Mouse (Mus musculus) adrenal gland, adult 8-10 months (tissue): Measurements from ENCODE around the gene Fxyd3. TPM values are rescaled to one million over a fixed set of nuclear protein-coding genes. Genes with fewer than 3 reads are reported as not detected.

ENCODE experiments used
- DNase-seq: peaks from one replicate; pipeline ENCODE4 v3.0.0; 2022
- microRNA-seq, 2 experiments: library from miRNA; unstranded; fragments of <30 nt; microRNA quantifications; one replicate each; pipeline ENCODE4 v1.2.0; 2022
- total RNA-seq, 4 experiments: library from RNA; stranded (reverse); gene quantifications; 2 replicates each; pipeline ENCODE4 v1.2.4; 2022

The Fxyd3 gene
- total RNA-seq, 4 experiments from 2014 or later = 0.73 to 1.3 (median 0.86) TPM

GRCm38 (mm10) chr7:31049135-31049845 is 27.2 kb downstream of the Fxyd3 start:
- no peak for DNase-seq

GRCm38 (mm10) chr7:31042431-31042910 is 34.0 kb downstream of the Fxyd3 start, which contains the start of gene Fxyd5:
TSS of gene Fxyd5 (minus strand) at chr7:31042481.
- no peak for DNase-seq

GRCm38 (mm10) chr7:31041662-31042315 is 34.7 kb downstream of the Fxyd3 start:
- peak; percentile 54 for DNase-seq

DNA sequence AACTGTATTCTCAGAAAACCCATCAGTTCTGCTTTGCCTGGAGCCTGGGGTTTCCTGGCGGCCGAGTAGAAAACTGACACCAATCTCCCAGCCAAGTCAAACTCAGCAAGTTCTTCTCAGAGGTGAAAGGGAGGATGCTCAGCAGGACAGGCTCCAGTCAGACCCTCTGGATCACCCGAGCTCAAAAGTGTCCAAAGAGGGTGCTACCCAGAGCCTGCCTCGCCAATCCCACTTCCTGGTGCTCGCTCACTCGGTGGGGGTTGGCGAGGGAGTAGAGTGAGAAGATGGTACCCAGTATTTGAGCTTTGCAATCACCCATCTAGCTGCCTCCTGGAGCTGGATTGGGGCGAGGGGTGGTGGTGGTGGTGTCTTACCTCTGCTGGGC is 35.5 kb downstream of the Fxyd3 start:
- DNase-seq = no peak

- DNase-seq = no peak
These were observed 36.1 kb downstream of the Fxyd3 start for GRCm38 (mm10) chr7:31040281-31041022.

GRCm38 (mm10) chr7:31039011-31039410 is 37.5 kb downstream of the Fxyd3 start:
- no peak for DNase-seq

GRCm38 (mm10) chr7:31037675-31038074 is 38.8 kb downstream of the Fxyd3 start:
- DNase-seq = no peak

DNA sequence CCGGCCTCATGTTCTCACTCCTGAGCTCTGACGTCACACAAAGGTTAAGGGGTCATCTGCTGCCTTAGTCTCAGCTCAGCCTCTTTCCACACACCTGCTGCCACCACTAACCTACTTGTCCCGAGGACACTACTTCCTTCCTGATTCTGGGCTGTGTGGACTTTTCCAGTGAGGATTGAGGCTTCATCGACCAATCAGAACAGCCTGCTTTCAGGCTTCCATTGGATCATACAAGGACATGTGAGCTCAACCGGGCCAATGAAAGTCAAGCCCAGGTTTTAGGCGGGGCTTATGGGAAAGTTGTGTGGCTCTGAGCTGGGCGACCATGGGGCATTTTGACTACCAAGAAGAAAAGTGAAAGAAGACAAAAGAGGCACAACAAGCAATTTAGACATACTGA is 39.6 kb downstream of the Fxyd3 start:
- no peak for DNase-seq

DNA sequence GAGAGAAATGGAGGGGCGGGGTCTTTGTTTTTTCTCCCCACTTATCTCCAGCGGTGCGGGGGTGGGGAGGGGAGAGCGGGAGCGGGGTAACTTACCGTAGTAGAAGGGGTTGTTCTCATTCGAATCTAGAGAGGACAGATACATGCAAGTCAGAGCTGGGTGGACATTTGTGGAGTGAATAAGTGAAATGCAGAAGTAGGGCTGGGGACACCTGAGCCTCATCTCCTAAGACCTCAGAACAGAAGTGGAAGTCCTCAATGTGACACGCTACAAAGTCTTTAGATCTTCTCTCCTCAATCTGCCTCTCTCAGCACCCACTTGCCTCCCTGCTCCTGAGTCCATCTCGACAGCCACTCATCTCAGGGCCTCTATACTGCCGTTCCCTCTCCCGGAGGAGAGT is 41.2 kb downstream of the Fxyd3 start:
- DNase-seq = no peak

DNA sequence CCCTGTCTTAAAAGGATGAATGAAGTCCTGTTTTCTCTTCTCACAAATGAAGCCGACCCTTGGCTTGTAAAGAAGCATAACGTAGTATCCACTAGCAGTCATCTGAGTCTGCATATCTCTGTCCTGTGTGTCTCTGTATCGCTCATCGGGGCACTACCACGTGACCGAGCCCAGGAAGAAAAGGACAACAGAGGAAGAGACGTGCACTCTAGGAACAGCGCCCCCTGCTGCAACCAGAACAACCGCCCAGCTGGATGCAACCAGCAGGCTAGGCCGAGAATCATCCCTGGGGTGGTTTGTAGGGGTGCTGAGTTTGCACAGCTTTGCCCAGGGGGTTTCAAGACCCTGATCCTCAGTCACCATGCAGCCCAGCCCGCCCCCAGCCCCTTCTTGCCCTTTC is 41.7 kb downstream of the Fxyd3 start:
- DNase-seq = no peak

DNA sequence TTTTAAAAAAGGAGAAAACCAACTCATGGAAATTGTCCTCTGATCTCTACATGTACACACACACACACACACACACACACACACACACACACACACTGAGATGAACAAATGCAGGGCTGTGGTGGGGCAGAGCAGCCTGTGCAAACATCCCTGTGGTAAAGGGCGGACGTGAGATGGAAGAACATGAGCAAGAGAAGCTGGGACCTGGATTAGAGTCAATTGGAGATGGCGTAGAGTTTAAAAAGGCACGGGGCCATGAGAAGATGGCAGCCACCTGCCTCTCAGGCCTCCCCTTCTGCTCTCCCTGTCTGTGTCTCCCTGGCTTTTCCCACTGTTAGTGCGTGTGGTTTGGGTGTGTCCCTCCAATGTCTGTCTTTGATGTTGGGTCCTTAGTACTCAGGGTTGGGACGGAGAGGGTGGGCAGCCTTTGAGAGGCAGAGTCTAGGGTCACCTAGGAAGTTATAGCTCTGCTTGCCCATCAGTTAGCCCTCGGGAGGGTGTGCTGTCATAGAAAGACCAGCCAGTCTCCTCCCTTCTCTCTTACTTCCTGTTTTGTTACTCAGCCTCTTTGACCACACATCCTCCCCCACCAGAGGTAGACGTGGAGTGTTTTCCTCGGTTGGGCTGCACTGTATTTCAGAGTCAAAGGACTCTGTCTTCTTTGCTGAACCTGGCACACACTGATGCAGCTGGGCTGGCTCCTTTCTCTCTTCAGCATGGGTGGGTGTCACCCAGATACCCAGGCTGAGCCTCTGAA is 42.9 kb downstream of the Fxyd3 start:
- no peak for DNase-seq

GRCm38 (mm10) chr7:31031731-31032130 is 44.8 kb downstream of the Fxyd3 start:
- DNase-seq = no peak

- no peak for DNase-seq
These were observed 45.8 kb downstream of the Fxyd3 start for GRCm38 (mm10) chr7:31030717-31031116.

- no peak for DNase-seq
These were observed 47.9 kb downstream of the Fxyd3 start for GRCm38 (mm10) chr7:31028609-31029008.

Small RNAs within 50 kb of the gene (microRNA-seq; reads per million reads assigned to microRNA genes)
- 0 reads per million in 2 experiments for gene Mir7050

Other genes starting within 250 kb of the Fxyd3 start
- gene Ffar3, start 220.5 kb downstream of the Fxyd3 start, total RNA-seq = 1 to 10 TPM in 1 of 4 experiments, under 1 TPM in 3; 0.35 to 1.9 (median 0.75) TPM
- gene Ffar1, start 215.1 kb downstream of the Fxyd3 start, total RNA-seq = not detected
- 1 to 10 TPM; 1.1 to 2.3 (median 1.5) TPM for gene Cd22, start 196.4 kb downstream of the Fxyd3 start, total RNA-seq
- 1 to 10 TPM in 1 of 4 experiments, under 1 TPM in 3; 0.32 to 1.3 (median 0.42) TPM for gene Mag, start 161.8 kb downstream of the Fxyd3 start, total RNA-seq
- 1 to 10 TPM in 3 of 4 experiments, not detected in 1; 1.3 to 4.2 (median 2.6) TPM for gene Hamp2, start 152.0 kb downstream of the Fxyd3 start, total RNA-seq
- 10 to 100 TPM in 1 of 4 experiments, 1 to 10 TPM in 1, under 1 TPM in 1, not detected in 1; 0.99 to 15.0 (median 1.0) TPM for gene Hamp, start 132.7 kb downstream of the Fxyd3 start, total RNA-seq
- gene Usf2, start 119.9 kb downstream of the Fxyd3 start, total RNA-seq = 100 to 1,000 TPM; 116 to 131 (median 127) TPM
- gene Lsr, start 103.2 kb downstream of the Fxyd3 start, total RNA-seq = 10 to 100 TPM in 2 of 4 experiments, 1 to 10 TPM in 2; 4.1 to 36.6 (median 13.7) TPM
- gene Fam187b, start 102.9 kb downstream of the Fxyd3 start, total RNA-seq = 1 to 10 TPM in 2 of 4 experiments, under 1 TPM in 2; 0.38 to 2.2 (median 0.84) TPM
- 10 to 100 TPM; 53.1 to 81.6 (median 58.8) TPM for gene Fxyd5, start 34.2 kb downstream of the Fxyd3 start, total RNA-seq
- 1 to 10 TPM; 2.0 to 4.1 (median 2.3) TPM for gene Fxyd7, start 25.2 kb downstream of the Fxyd3 start, total RNA-seq
- gene Fxyd1, start 19.5 kb downstream of the Fxyd3 start, total RNA-seq = 100 to 1,000 TPM; 110 to 212 (median 163) TPM
- 1 to 10 TPM; 2.8 to 8.8 (median 4.2) TPM for gene Lgi4, start 17.4 kb downstream of the Fxyd3 start, total RNA-seq
- 1 to 10 TPM in 3 of 4 experiments, under 1 TPM in 1; 0.26 to 1.5 (median 1.2) TPM for gene Hpn, start 38.6 kb upstream of the Fxyd3 start, total RNA-seq
- gene Scn1b, start 50.3 kb upstream of the Fxyd3 start, total RNA-seq = 10 to 100 TPM; 14.2 to 27.2 (median 18.9) TPM
- gene Gramd1a, start 79.2 kb upstream of the Fxyd3 start, total RNA-seq = 10 to 100 TPM; 37.7 to 65.1 (median 55.4) TPM
- gene Scgb2b2, start 213.8 kb upstream of the Fxyd3 start, total RNA-seq = not detected
- gene Scgb1b2, start 215.1 kb upstream of the Fxyd3 start, total RNA-seq = not detected